Mouse (Mus musculus) limb, embryonic 12.5 days (tissue): ENCODE data around the gene Pkp4. TPM values are rescaled to one million over a fixed set of nuclear protein-coding genes. Genes with fewer than 3 reads are reported as not detected.

Experiments used
- ATAC-seq: fragments of 200-750 bp; cut with Nextera tagmentation; 2 replicates; pipeline ENCODE4 v1.8.0; 2017; ENCODE audit warnings: low read depth, moderate TSS enrichment; ENCODE audit not compliant: insufficient number of reproducible peaks, insufficient read depth, low FRiP score, low TSS enrichment
- H3K27ac ChIP-seq: fragments of 300-500 bp; sonication (generic); 2 replicates; pipeline ENCODE4 v1.5.1; 2016; ENCODE audit warnings: mild to moderate bottlenecking, moderate library complexity
- H3K27me3 ChIP-seq: fragments of 300-500 bp; sonication (generic); 2 replicates; pipeline ENCODE4 v1.6.1; 2016; ENCODE audit warnings: mild to moderate bottlenecking, moderate library complexity
- H3K36me3 ChIP-seq: fragments of 300-500 bp; sonication (generic); 2 replicates; pipeline ENCODE4 v1.6.1; 2016; ENCODE audit warnings: mild to moderate bottlenecking, moderate library complexity
- H3K4me1 ChIP-seq: fragments of 300-500 bp; sonication (generic); replicated peaks from 2 replicates; pipeline ENCODE4 v1.6.1; 2016
- H3K4me2 ChIP-seq: fragments of 300-500 bp; sonication (generic); 2 replicates; pipeline ENCODE4 v1.6.1; 2016; ENCODE audit warnings: mild to moderate bottlenecking, moderate library complexity
- H3K4me3 ChIP-seq: fragments of 300-500 bp; sonication (generic); replicated peaks from 2 replicates; pipeline ENCODE4 v1.5.1; 2016; ENCODE audit warnings: mild to moderate bottlenecking
- H3K9ac ChIP-seq: fragments of 300-500 bp; sonication (generic); replicated peaks from 2 replicates; pipeline ENCODE4 v1.6.1; 2016; ENCODE audit warnings: mild to moderate bottlenecking, moderate library complexity
- H3K9me3 ChIP-seq: fragments of 300-500 bp; sonication (generic); 2 replicates; pipeline ENCODE4 v1.6.1; 2016; ENCODE audit warnings: mild to moderate bottlenecking, moderate library complexity
- WGBS: fragments of 180-500 bp; shearing (Covaris S2); methylation state at CpG from one replicate; pipeline ENCODE4 v1.1.7; 2016; 5-methylcytosine and 5-hydroxymethylcytosine counted together
- polyA plus RNA-seq: library from polyadenylated mRNA; unstranded; fragments of >200 nt; fragmentation: Nextera tagmentation; extraction: Ambion mirVana; gene quantifications from 2 replicates; pipeline ENCODE4 v1.2.1, GENCODE M21; 2016

Pkp4 gene
- polyA plus RNA-seq, 1 experiment from 2014 or later: 18.7 TPM

DNA sequence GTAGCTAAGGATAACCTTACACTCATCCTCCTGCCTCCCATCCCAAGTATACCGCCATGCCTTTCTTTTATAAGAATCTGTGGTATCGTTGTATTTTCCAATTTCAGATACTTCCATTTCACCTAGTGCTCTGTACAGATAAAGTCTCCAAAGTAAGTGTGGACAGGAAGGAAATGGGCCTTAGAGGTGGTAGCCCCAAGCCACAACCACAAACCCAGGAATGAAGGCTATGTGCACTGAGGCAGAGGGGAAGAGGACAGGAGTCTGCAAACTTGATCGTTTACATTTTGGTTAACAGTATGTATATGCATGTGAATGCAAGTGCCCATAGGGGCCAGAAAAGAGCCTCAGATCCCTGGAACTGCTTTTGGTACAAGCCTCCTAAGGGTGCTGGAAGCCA is 139.2 kb downstream of the Pkp4 start:
- Histone ChIP-seq H3K27ac (no peak overlapping the region), H3K4me2 (no peak overlapping the region), H3K36me3 (peaks cover 7% of the 10 kb centered on the region; the same call in 1 of the 2 replicates), H3K27me3 (no peaks in the 10 kb centered on the region), H3K4me3 (no peak overlapping the region), H3K4me1 (0 out of 2 replicates have a peak, but pooled peaks cover 3% of the 10 kb centered on the region), H3K9me3 (no peaks in the 10 kb centered on the region), H3K9ac (no peak overlapping the region)
- ATAC-seq: no peak
- WGBS: 83% methylated on average over 3 of the region's 3 CpGs

DNA sequence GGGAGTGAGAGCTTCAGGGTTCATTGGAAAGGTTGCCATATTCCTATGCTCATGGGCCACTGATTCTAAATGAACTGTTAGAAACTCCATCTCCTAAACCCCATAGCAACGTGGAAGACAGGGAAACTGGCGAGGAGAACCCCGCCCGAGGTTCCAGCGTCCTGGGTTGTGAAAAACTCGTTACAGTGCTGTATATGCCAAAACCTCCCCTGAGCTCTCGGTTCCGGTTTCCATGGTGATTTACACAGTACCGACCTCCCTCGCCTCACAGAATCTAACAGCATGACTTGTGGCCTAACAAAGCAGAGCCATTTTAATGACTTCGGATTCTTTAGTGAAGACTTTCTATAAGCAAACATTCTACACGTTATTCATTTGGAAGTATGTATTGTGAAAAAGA is 141.0 kb downstream of the Pkp4 start:
- Histone ChIP-seq H3K27me3 (no peaks in the 10 kb centered on the region), H3K4me1 (0 out of 2 replicates have a peak, but pooled peaks cover 3% of the 10 kb centered on the region), H3K27ac (no peak overlapping the region), H3K36me3 (peaks cover 11% of the 10 kb centered on the region; the same call in 1 of the 2 replicates), H3K4me3 (no peak overlapping the region), H3K9ac (no peak overlapping the region), H3K9me3 (no peaks in the 10 kb centered on the region), H3K4me2 (no peak overlapping the region)
- WGBS: 59% methylated on average over 12 of the region's 12 CpGs
- no peak for ATAC-seq

DNA sequence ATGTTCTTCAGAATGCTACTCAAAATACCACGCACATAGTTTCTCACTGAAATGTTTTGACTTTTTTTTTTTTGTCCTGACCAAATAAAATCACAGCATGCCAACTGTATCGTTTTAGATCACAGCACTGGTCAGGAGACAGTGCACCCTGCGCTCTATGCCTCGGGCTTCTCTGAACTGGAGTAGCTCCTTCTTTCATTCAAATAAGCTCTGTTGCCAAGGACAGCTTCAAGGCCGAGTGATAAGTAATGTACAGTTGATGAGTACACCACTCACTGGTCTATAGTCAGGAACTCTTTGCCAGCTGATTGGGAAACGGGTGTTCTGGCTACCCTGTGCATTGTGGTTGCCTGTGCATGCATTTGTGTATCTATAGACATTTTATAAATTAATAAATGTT is 141.8 kb downstream of the Pkp4 start:
- H3K27ac ChIP-seq: no peak overlapping the region
- 86% methylated on average over 6 of the region's 6 CpGs for WGBS
- H3K27me3 ChIP-seq: no peaks in the 10 kb centered on the region
- no peak for ATAC-seq
- no peak overlapping the region for H3K4me3 ChIP-seq
- no peak overlapping the region for H3K9ac ChIP-seq
- H3K36me3 ChIP-seq: peaks cover 17% of the 10 kb centered on the region; the same call in 1 of the 2 replicates
- 0 out of 2 replicates have a peak, but pooled peaks cover 3% of the 10 kb centered on the region for H3K4me1 ChIP-seq
- no peaks in the 10 kb centered on the region for H3K9me3 ChIP-seq
- no peak overlapping the region for H3K4me2 ChIP-seq

DNA sequence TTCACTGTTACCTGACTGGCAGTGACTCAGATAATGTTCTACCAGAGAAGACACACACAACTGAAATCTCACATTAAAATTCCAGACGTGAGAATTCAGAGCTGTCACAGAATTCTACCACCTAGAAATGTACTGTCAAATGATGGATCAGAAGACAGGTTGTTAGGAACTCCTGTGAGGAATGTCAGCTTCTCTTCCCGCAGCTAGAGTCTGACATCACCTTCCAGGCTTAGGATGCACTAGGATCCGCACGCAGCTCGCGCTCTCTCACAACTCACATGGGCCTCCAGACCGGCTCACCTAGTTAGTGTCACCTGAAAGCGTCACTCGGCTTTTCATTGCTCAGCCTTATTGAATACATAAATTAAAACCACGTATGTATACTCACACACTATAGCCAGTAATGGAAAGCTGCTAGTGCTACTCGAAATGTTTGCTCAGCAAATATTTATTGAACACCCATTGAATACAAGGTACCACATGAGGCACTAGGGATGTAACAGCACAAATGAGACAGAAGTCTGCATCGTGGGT is 142.9 kb downstream of the Pkp4 start:
- Histone ChIP-seq H3K36me3 (peaks cover 29% of the 10 kb centered on the region), H3K4me3 (no peak overlapping the region), H3K27ac (no peak overlapping the region), H3K9ac (no peak overlapping the region), H3K9me3 (no peaks in the 10 kb centered on the region), H3K4me2 (no peak overlapping the region), H3K4me1 (0 out of 2 replicates have a peak, but pooled peaks cover 3% of the 10 kb centered on the region), H3K27me3 (no peaks in the 10 kb centered on the region)
- ATAC-seq: no peak
- WGBS: 90% methylated on average over 12 of the region's 12 CpGs

DNA sequence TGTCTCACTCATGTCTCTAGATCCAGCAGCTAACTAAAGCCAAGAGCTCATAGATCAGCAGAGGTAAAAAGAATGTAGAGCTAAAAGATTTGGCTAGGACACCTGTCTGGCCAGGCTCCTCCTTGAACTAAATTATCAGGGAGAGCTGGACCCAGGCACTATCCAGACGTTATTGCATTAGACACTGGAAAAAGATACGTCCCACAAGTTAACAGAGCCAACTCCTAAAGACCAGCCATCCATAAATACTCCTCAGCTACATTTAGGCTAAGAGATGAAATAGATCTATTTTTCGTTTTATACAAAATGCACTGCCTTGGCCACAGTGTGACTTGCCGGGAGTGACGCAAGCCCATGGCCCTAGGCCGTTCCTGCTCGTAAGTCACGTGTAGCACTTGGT is 146.7 kb downstream of the Pkp4 start:
- peaks cover 48% of the 10 kb centered on the region for H3K36me3 ChIP-seq
- no peaks in the 10 kb centered on the region for H3K27me3 ChIP-seq
- 87% methylated on average over 8 of the region's 8 CpGs for WGBS
- H3K9me3 ChIP-seq: no peaks in the 10 kb centered on the region
- no peak for ATAC-seq
- H3K9ac ChIP-seq: no peak overlapping the region
- H3K4me3 ChIP-seq: no peak overlapping the region
- no peaks in the 10 kb centered on the region for H3K4me1 ChIP-seq
- no peak overlapping the region for H3K4me2 ChIP-seq
- no peak overlapping the region for H3K27ac ChIP-seq

DNA sequence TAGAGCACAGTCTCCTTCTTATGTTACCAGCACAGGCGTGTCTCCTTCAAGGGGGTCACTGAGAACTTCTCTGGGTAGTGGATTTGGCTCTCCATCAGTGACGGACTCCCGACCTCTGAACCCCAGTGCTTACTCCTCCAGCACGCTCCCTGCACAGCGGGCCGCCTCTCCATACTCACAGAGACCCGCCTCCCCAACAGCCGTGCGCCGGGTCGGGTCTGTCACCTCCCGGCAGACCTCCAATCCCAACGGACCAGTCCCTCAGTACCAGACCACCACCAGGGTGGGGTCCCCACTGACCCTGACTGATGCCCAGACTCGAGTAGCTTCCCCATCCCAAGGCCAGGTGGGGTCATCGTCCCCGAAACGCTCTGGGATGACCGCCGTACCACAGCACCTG is 147.4 kb downstream of the Pkp4 start:
- Histone ChIP-seq H3K9me3 (no peaks in the 10 kb centered on the region), H3K4me3 (no peak overlapping the region), H3K4me1 (no peaks in the 10 kb centered on the region), H3K4me2 (no peak overlapping the region), H3K27me3 (no peaks in the 10 kb centered on the region), H3K36me3 (peaks cover 52% of the 10 kb centered on the region), H3K9ac (no peak overlapping the region), H3K27ac (no peak overlapping the region)
- WGBS: 93% methylated on average over 19 of the region's 19 CpGs
- no peak for ATAC-seq

DNA sequence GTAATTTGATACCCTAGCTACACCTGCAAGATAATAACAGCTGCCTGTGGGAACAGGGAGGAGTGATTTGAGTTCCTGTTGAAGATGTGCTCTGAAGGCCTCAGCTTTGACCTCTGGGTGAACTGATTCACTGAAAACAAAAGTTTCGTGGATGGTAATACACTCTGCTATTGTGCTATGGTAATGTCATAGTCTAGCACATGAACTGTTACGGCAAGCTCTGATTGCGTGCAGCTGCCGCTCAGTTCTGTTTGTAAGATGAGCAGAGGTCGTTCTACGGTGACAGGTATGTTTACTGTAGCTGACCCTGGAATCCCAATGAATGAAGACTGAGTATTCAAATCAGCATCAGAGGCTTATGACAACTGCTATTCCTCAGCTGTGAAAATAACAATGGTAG is 152.6 kb downstream of the Pkp4 start:
- H3K9me3 ChIP-seq: peaks cover under 1% of the 10 kb centered on the region
- no peak for ATAC-seq

DNA sequence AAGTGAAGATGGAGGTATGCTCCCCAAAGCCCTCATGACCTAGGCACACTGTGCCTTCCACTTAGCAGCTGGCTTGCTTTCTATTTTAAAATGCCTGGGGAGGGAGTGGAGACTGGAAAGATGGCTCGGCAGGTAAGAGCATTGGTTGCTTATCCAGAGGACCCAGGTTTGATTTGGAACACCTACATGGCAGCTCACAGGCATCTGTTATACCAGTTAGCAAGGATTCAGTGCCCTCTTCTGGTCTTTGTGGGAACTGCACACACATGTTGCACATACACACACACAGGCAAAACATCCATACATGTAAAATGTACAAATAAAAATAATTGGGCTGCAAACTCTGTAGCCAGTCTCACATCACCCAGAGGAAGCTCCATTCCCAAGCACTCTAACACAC is 158.0 kb downstream of the Pkp4 start:
- no peaks in the 10 kb centered on the region for H3K4me1 ChIP-seq
- ATAC-seq: no peak
- no peak overlapping the region for H3K4me2 ChIP-seq
- H3K36me3 ChIP-seq: peaks cover 52% of the 10 kb centered on the region
- H3K4me3 ChIP-seq: no peak overlapping the region
- H3K9ac ChIP-seq: no peak overlapping the region
- H3K27me3 ChIP-seq: no peaks in the 10 kb centered on the region
- 100% methylated on average over 1 of the region's 1 CpGs for WGBS
- H3K9me3 ChIP-seq: peaks cover 18% of the 10 kb centered on the region
- no peak overlapping the region for H3K27ac ChIP-seq

More for the DNA sequence above, 152.6 kb downstream of the Pkp4 start:
- Histone ChIP-seq H3K27ac (no peak overlapping the region), H3K36me3 (peaks cover 40% of the 10 kb centered on the region), H3K27me3 (no peaks in the 10 kb centered on the region), H3K4me3 (no peak overlapping the region), H3K4me1 (no peaks in the 10 kb centered on the region), H3K9ac (no peak overlapping the region), H3K4me2 (no peak overlapping the region)
- 87% methylated on average over 6 of the region's 6 CpGs for WGBS

DNA sequence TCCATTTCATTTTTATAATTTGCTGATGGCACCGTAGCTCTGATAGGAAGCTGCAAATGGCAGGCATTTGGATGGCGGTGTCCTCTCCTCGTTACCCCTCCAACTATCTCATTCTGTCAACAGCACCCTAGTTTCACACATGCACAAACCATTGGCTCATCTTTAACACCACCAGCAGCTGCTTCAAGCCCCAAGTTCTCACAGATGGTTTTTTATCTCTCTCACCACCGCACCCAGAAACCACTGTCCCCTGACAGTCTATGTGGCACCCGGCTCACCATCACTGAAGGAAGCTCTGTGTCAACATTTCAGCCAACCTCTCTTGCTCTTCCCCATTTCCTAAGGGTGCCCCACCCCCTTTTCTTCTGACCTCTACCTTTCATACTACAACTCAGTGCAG is 167.3 kb downstream of the Pkp4 start:
- 95% methylated on average over 5 of the region's 5 CpGs for WGBS
- no peaks in the 10 kb centered on the region for H3K4me1 ChIP-seq
- H3K36me3 ChIP-seq: peaks cover 40% of the 10 kb centered on the region; the same call in 1 of the 2 replicates
- no peak for ATAC-seq
- H3K9me3 ChIP-seq: no peaks in the 10 kb centered on the region
- H3K9ac ChIP-seq: no peak overlapping the region
- H3K4me3 ChIP-seq: no peak overlapping the region
- no peaks in the 10 kb centered on the region for H3K27me3 ChIP-seq
- H3K27ac ChIP-seq: no peak overlapping the region
- no peak overlapping the region for H3K4me2 ChIP-seq

DNA sequence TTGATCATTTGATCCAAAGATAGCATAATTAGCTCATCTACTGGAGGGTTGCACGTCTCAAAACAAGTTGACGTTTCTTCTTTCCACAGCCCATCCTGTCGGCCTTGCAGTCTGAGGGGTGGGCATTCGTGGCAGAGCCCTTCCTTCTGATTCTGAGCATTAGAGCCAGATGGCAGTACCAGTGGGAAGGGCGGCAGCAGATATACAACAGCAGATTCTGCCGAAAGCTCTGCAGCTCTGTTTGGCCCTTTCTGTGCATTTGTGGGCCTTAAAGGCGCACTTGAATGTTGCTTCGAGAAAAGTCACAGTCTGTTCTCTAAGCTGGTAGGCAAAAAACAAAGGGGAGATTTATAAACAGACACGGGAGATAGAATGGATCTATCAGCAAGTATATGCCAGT is 170.4 kb downstream of the Pkp4 start:
- H3K9me3 ChIP-seq: no peaks in the 10 kb centered on the region
- H3K4me3 ChIP-seq: no peak overlapping the region
- no peak for ATAC-seq
- H3K36me3 ChIP-seq: peaks cover 41% of the 10 kb centered on the region; the same call in 1 of the 2 replicates
- no peak overlapping the region for H3K9ac ChIP-seq
- no peaks in the 10 kb centered on the region for H3K27me3 ChIP-seq
- no peaks in the 10 kb centered on the region for H3K4me1 ChIP-seq
- 84% methylated on average over 9 of the region's 9 CpGs for WGBS
- H3K4me2 ChIP-seq: no peak overlapping the region
- H3K27ac ChIP-seq: no peak overlapping the region

DNA sequence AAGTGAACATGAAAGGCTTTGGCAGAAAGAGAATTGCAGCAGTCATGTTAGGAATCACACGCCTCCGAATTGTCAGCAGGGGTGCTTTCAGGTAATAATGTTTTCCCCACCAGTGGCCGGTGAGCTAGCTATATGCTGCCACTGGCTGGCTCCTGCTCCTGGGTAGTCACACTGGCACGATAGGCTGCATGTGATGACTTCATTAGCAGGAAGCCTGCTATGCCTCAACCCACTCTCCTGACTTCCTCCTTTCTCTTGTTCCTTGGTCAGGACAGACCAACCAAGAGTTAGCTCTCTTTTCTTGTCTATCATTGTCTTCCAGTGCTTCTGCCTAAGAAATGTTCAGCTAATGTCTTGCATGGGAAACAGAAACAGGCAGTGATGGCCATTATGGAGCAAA is 171.9 kb downstream of the Pkp4 start:
- H3K36me3 ChIP-seq: peaks cover 36% of the 10 kb centered on the region

DNA sequence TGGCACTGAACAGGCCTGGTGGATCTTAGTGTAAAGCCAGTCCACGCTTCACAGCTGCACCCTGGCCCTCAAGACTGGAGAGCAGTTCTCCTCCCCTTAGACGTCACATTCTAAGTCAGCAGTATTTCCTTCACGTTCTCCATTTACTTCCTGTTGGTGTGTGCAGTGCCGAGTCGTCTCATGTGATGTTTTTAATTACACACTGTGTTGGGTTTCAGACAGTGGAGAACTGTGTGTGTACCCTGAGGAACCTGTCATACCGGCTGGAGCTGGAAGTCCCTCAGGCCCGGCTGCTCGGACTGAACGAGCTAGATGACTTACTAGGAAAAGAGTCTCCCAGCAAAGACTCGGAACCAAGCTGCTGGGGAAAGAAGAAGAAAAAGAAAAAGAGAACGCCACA is 177.9 kb downstream of the Pkp4 start:
- H3K4me1 ChIP-seq: peaks cover 3% of the 10 kb centered on the region; the same call in 1 of the 2 replicates
- H3K36me3 ChIP-seq: peaks cover 53% of the 10 kb centered on the region
- no peak overlapping the region for H3K9ac ChIP-seq
- ATAC-seq: no peak
- H3K27ac ChIP-seq: peak overlapping the region; percentile 12
- no peak overlapping the region for H3K4me3 ChIP-seq
- H3K4me2 ChIP-seq: no peak overlapping the region
- H3K9me3 ChIP-seq: no peaks in the 10 kb centered on the region
- H3K27me3 ChIP-seq: no peaks in the 10 kb centered on the region
- WGBS: 43% methylated on average over 11 of the region's 11 CpGs

More for the DNA sequence above, 171.9 kb downstream of the Pkp4 start:
- H3K9me3 ChIP-seq: no peaks in the 10 kb centered on the region
- H3K4me1 ChIP-seq: no peaks in the 10 kb centered on the region
- H3K9ac ChIP-seq: no peak overlapping the region
- ATAC-seq: no peak
- no peak overlapping the region for H3K4me3 ChIP-seq
- WGBS: 86% methylated on average over 4 of the region's 4 CpGs
- H3K4me2 ChIP-seq: no peak overlapping the region
- no peak overlapping the region for H3K27ac ChIP-seq
- H3K27me3 ChIP-seq: no peaks in the 10 kb centered on the region
